Mouse (Mus musculus) layer of hippocampus, adult 18-20 months (tissue): Measurements from ENCODE around the gene Acsbg1. TPM values are rescaled to one million over a fixed set of nuclear protein-coding genes. Genes with fewer than 3 reads are reported as not detected.

ENCODE experiments used
- DNase-seq, 2 experiments: peaks; one replicate each; pipeline ENCODE4 v3.0.0; 2022; ENCODE audit warnings: low spot score in 2 of 2
- total RNA-seq, 2 experiments: library from RNA; stranded (reverse); gene quantifications; 2 replicates each; pipeline ENCODE4 v1.2.3; 2021

Gene Acsbg1
- total RNA-seq, 2 experiments from 2014 or later, result 106 to 117 TPM

DNA sequence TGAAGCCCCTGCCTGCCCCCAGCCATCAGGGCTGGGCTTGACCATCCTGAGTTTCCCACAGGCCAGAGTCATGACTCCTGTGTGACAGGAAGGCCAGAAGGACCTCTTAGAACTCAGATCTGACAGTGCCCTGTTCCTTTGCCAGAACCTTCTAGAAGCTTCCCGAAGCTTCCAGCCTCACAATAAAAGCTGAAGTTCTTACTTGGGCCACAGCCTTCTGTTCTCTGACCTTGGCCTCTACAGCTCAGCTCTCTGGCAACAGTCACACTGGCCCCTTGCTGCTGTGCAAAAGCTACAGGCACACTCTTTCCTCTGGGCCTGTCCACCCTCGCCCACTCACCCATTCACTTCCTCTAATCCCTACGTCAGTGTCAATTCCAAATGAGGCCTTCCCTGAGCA, 10.3 kb upstream of the Acsbg1 start:
- DNase-seq, result no peak

DNA sequence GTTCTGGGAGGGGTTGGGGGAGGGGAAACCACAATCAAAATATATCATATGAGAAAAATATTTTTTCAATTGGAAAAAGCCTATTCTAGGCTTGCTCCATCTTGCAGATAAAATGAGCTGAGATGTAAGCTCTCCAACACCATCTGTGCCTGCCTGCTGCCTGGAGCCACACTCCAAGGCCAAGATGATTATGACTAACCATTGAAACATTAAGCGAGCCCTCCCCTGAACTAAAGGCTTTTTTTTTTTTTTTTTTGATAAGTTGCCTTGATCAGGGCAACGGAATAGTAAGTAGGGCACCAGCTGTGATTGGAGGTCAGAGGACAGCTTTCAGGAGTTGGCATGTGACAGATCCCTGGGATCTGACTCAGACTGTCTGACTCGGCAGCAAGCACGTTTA, 6.8 kb upstream of the Acsbg1 start:
- DNase-seq, result peak; percentile 64 to 82

- DNase-seq, result no peak
Measured at GRCm38 (mm10) chr9:54666116-54666515, 4.4 kb upstream of the Acsbg1 start.

DNA sequence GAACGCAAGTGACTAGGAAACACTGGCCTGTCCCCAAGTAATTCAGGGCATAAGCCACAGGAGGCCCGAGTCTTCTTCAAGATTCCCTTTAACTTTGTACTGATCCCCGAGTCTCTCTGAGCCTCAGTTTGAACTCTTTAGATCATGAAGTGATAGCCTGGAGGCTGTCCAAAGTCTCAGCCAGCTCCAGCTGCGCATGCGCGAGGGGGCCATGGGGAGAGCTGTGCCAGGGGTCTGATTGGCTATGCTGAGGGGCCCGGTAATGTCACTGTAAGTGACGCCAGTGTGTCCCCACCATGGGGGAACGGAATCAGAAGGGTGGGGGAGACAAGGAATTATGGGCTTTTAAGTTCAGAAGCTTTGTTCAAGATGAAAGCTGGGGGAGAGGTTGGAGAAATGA, 2.7 kb upstream of the Acsbg1 start:
- DNase-seq, result peak in 1 of 2 experiments; percentile 24

DNA sequence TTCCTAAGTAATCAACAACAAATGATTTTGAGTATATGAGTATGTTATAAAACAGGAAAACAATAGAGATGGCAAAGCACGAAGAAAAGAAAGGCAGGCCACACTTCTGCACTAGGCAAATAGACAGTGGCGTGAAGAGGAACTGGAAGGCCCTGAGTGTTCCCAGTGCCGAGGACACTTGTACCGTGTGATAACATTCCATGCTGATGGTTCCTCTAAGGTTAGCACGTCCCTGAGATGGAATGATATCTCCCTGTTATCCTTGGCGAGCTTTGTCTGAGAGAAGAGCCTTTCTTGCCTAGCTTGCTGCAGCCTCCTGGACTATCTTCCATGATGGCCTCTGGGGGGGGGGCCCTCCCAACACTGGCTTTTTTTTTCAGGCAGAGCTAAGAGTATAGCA, 2.9 kb downstream of the Acsbg1 start:
- DNase-seq, result no peak

GRCm38 (mm10) chr9:54656402-54656801, 5.3 kb downstream of the Acsbg1 start:
- DNase-seq, result no peak

- DNase-seq, result no peak
Measured at GRCm38 (mm10) chr9:54655846-54656245, 5.8 kb downstream of the Acsbg1 start.

- DNase-seq, result no peak
Measured at GRCm38 (mm10) chr9:54652778-54653177, 8.9 kb downstream of the Acsbg1 start.

DNA sequence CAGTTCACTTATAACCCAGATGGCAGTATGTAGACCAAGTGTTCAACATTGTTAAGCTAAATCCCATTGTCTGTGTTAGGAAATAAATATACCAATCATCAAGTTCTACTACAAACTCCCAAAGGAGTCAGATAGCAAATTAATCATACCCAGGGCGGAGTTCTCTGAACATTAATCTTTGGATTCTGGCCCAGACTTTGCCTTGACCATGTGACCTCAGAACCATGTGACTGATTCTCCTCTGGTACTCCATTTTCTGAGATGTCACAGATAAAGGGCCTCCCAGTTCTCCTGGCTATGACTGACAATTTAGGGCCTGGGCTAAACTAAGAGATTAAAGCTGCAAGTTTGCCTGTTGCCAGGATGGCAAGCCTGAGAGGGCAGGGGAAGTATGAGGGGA, 12.3 kb downstream of the Acsbg1 start:
- no peak for DNase-seq

DNA sequence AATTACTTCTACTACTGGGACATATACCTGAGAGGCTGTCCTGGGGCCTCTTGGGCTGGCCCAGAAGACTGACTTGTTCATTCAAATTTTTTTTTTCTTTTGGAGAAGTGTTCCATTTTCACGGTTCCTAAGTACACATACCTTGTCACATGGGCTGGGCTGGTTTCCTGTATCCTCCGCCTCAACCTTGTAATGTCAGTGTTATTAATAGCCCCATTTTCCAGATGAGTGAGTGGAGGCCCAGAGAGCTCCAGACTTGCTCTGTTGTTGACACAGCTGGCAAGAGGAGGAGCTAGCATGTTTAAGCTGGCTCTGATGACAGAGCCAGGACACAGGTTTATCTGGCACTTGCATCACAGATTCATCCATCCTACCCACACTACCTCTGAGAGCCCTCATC, 14.2 kb downstream of the Acsbg1 start:
- no peak for DNase-seq

DNA sequence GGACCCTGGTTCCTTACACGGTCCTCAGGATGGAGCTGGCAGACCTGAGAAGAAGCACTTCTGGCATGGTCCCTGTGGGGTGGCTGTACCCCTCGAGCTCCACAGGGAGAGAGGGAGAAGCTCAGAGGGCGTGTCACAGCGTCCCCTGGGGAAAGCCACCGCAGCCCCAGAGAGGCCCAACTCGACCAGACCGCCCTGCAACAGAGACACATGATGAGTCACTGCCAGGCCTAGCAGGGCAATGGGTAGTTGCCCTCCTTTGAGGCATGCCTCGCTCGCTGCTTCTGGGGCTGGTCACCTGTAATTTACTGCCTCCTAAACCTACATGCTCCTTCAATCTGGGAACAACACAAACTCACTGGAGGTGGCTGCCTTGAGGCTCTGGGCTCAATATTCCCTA, 15.4 kb downstream of the Acsbg1 start:
- no peak for DNase-seq

GRCm38 (mm10) chr9:54645530-54645929, 16.1 kb downstream of the Acsbg1 start:
- DNase-seq, result no peak

DNA sequence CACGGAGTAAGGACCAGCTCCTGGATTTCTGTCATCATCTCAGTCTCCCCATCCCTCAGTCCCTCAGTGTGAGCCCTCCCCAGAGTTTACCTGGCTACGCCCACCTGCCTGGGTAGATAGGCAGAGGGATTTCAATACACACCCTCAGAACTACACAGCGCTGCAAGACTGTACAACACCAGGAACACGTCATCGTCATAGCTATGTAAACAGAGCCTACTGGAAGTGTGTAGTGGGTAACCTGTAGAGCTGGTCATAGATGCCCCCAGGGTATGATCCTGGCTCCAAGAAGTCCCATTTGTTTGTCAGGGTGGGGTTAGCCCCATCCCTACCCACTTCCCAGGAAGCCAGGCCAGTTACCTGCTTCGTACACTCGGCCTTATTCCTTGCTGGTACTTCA, 18.5 kb downstream of the Acsbg1 start:
- no peak for DNase-seq

GRCm38 (mm10) chr9:54642556-54642955, 19.1 kb downstream of the Acsbg1 start:
- no peak for DNase-seq

GRCm38 (mm10) chr9:54642149-54642548, 19.5 kb downstream of the Acsbg1 start:
- DNase-seq, result no peak

- no peak for DNase-seq
Measured at GRCm38 (mm10) chr9:54641548-54641947, 20.1 kb downstream of the Acsbg1 start.

- DNase-seq, result no peak
Measured at GRCm38 (mm10) chr9:54639192-54639591, 22.5 kb downstream of the Acsbg1 start.

GRCm38 (mm10) chr9:54637510-54638314, 24.0 kb downstream of the Acsbg1 start:
- no peak for DNase-seq

DNA sequence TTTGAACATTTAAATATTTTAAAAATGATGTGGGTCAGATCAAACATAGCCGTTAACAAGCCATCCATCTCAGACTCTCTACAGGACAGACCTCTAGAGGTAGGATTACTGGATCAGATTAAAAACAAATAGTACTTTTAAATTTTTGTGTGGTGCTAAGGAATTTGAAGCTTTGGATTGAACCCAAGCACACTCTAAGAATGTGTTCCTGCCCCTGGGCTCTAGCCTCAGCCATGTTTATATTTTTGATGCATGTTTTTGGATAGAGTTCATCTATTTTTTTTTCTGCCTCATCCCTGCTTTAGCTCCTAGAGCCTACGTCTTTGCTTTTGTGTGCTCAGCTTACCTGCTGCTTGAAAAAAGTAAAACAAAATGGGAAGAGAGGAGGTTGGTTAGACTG, 28.3 kb downstream of the Acsbg1 start:
- no peak for DNase-seq

GRCm38 (mm10) chr9:54630905-54631304, 30.8 kb downstream of the Acsbg1 start:
- DNase-seq, result no peak

GRCm38 (mm10) chr9:54629613-54630261, 31.9 kb downstream of the Acsbg1 start:
- DNase-seq, result no peak

GRCm38 (mm10) chr9:54628752-54629151, 32.9 kb downstream of the Acsbg1 start:
- peak in 1 of 2 experiments; percentile 23 for DNase-seq

GRCm38 (mm10) chr9:54627240-54627639, 34.4 kb downstream of the Acsbg1 start:
- DNase-seq, result no peak
